Mouse (Mus musculus) ES-Bruce4 (cell line): ENCODE measurements at regions not wholly inside any gene's neighbourhood (a gene's known extent, or its start where the extent isn't known, plus 50 kb on each side); places are given as distances from the start of the nearest gene placed in this dataset.

Experiments
- H3K27ac ChIP-seq: 2 replicates; pipeline ENCODE4 v1.5.1; 2012; ENCODE audit warnings: low read length, inconsistent platforms; ENCODE audit not compliant: insufficient read depth
- H3K27me3 ChIP-seq: 2 replicates; pipeline ENCODE4 v1.6.1; 2012; ENCODE audit warnings: mild to moderate bottlenecking, low read length, inconsistent platforms; ENCODE audit not compliant: control insufficient read depth, poor library complexity, insufficient read depth, severe bottlenecking
- H3K36me3 ChIP-seq: 2 replicates; pipeline ENCODE4 v1.6.1; 2012; ENCODE audit warnings: inconsistent platforms, mild to moderate bottlenecking, low read length, moderate library complexity; ENCODE audit not compliant: control insufficient read depth, poor library complexity, insufficient read depth, severe bottlenecking
- H3K4me1 ChIP-seq: one replicate; pipeline ENCODE4 v1.8.1; 2011; ENCODE audit warnings: low read length; ENCODE audit not compliant: control insufficient read depth, insufficient read depth
- H3K4me3 ChIP-seq: 2 replicates; pipeline ENCODE4 v1.5.1; 2011; ENCODE audit warnings: low read depth, mild to moderate bottlenecking, low read length
- H3K9ac ChIP-seq: 2 replicates; pipeline ENCODE4 v1.6.1; 2012; ENCODE audit warnings: low read depth, mild to moderate bottlenecking, inconsistent platforms; ENCODE audit not compliant: poor library complexity, severe bottlenecking
- H3K9me3 ChIP-seq: replicated peaks from 2 replicates; pipeline ENCODE4 v1.6.1; 2012; ENCODE audit warnings: mild to moderate bottlenecking, low read length, inconsistent platforms; ENCODE audit not compliant: control insufficient read depth, poor library complexity, insufficient read depth, severe bottlenecking
- CTCF ChIP-seq: IDR thresholded peaks from one replicate; pipeline ENCODE4 v1.8.1; 2011; ENCODE audit warnings: low read depth, low read length
- EP300 ChIP-seq: IDR thresholded peaks from 2 replicates; pipeline ENCODE4 v1.6.1; 2011; ENCODE audit warnings: low read depth, low read length; ENCODE audit not compliant: insufficient read depth
- POLR2A ChIP-seq: IDR thresholded peaks from one replicate; pipeline ENCODE4 v1.8.1; 2011; ENCODE audit warnings: low read length; ENCODE audit not compliant: insufficient read depth

- H3K9me3 ChIP-seq = no peaks in the 10 kb centered on the region; the same call in 1 of the 2 replicates
- H3K27me3 ChIP-seq = no peaks in the 10 kb centered on the region
- no peaks in the 10 kb centered on the region for H3K36me3 ChIP-seq
- no peak overlapping the region for H3K9ac ChIP-seq
- no peaks in the 10 kb centered on the region for H3K4me1 ChIP-seq
- TF ChIP-seq EP300 = no peak
- no peak for TF ChIP-seq CTCF
- no peak for TF ChIP-seq POLR2A
- no peak overlapping the region for H3K27ac ChIP-seq
- H3K4me3 ChIP-seq = no peak overlapping the region
These were observed 185.6 kb downstream of the Rps15a start for GRCm38 (mm10) chr7:117930392-117930791.

- no peaks in the 10 kb centered on the region for H3K36me3 ChIP-seq
- H3K27me3 ChIP-seq = no peaks in the 10 kb centered on the region
- no peaks in the 10 kb centered on the region for H3K4me1 ChIP-seq
- H3K9ac ChIP-seq = no peak overlapping the region
- no peak overlapping the region for H3K4me3 ChIP-seq
- H3K9me3 ChIP-seq = no peaks in the 10 kb centered on the region
- H3K27ac ChIP-seq = no peak overlapping the region
- TF ChIP-seq POLR2A (no peak), CTCF (no peak), EP300 (no peak)
These were observed 189.6 kb downstream of the Rps15a start for GRCm38 (mm10) chr7:117926396-117926795.

GRCm38 (mm10) chr7:117922270-117922669 lies 193.7 kb downstream of the Rps15a start:
- no peak for TF ChIP-seq POLR2A
- TF ChIP-seq CTCF = no peak
- no peak for TF ChIP-seq EP300
- no peak overlapping the region for H3K27ac ChIP-seq
- no peak overlapping the region for H3K4me3 ChIP-seq
- H3K36me3 ChIP-seq = no peaks in the 10 kb centered on the region
- no peaks in the 10 kb centered on the region for H3K4me1 ChIP-seq
- no peaks in the 10 kb centered on the region for H3K9me3 ChIP-seq
- H3K9ac ChIP-seq = no peak overlapping the region
- no peaks in the 10 kb centered on the region for H3K27me3 ChIP-seq

DNA sequence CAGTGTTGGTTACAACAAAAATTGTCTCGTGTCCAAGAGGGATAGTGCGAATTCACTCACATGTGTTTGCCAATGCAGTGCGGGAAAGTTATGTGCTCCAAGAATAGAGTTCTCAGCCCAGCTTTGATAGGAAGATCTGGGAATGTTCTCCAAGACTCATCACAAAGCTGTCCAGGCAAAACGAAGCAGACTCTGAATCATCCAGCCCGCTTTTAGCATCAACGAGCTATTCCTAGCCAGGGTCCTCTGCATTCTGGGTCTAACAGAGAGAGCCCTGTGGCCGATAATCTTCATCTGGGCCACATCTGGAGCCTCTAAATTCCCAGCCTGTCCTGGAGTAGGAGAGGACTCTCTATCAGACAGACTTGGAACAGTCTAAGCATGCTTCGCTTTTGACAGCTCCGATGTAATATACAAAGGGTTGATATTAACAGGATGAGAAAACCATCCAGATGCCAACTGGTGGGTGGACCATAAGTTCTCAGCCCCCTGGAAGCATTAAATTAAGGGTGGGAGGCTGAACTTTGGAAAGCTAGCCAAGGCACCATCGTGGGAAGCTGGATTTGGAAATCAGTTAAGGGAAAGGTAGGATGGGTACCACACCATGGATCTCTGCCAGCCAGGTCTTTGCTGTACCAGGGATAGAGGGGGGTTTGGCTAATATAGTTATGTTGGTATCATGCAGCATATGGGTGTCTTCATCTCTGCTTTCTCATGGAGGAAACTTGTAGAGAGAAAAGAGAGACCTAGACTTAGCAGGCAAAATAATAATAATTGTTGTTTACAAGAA lies 197.6 kb downstream of the Rps15a start:
- TF ChIP-seq CTCF (no peak), POLR2A (no peak), EP300 (no peak)
- no peaks in the 10 kb centered on the region for H3K27me3 ChIP-seq
- no peak overlapping the region for H3K9ac ChIP-seq
- no peaks in the 10 kb centered on the region for H3K9me3 ChIP-seq
- H3K36me3 ChIP-seq = no peaks in the 10 kb centered on the region
- H3K27ac ChIP-seq = no peak overlapping the region
- H3K4me1 ChIP-seq = no peaks in the 10 kb centered on the region
- no peak overlapping the region for H3K4me3 ChIP-seq

DNA sequence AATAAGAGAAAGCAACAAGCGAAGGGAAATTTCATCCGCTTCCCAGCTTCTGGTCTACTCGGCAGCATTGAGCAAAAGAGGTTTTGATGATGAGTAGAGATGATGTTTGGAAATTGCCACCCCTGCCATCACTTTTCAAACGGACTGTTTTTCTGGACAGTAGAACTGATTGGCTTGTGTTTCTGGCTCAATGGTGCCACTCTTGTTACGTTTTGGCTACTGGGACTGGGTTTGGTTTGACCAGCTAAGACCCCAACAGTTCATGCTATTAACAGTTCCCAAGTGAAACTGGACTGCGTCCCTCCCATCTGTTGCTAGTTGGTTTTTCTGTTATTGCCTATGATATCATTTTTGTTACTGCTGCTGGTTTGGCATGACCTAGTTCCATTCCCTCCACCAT lies 199.1 kb downstream of the Rps15a start:
- no peak overlapping the region for H3K27ac ChIP-seq
- H3K36me3 ChIP-seq = no peaks in the 10 kb centered on the region
- no peaks in the 10 kb centered on the region for H3K27me3 ChIP-seq
- TF ChIP-seq CTCF (no peak), POLR2A (no peak), EP300 (no peak)
- no peaks in the 10 kb centered on the region for H3K4me1 ChIP-seq
- H3K9ac ChIP-seq = no peak overlapping the region
- H3K9me3 ChIP-seq = no peaks in the 10 kb centered on the region
- no peak overlapping the region for H3K4me3 ChIP-seq

GRCm38 (mm10) chr7:117912453-117912852 lies 203.5 kb downstream of the Rps15a start:
- no peak overlapping the region for H3K4me3 ChIP-seq
- H3K9ac ChIP-seq = no peak overlapping the region
- no peaks in the 10 kb centered on the region for H3K27me3 ChIP-seq
- H3K27ac ChIP-seq = no peak overlapping the region
- no peaks in the 10 kb centered on the region for H3K9me3 ChIP-seq
- no peak for TF ChIP-seq POLR2A
- H3K4me1 ChIP-seq = no peaks in the 10 kb centered on the region
- no peaks in the 10 kb centered on the region for H3K36me3 ChIP-seq
